ENCODE assay signal across 7 mouse cellular contexts in genomic region chr1:165618201-165618624, GRCm38 (mm10). TPM values are rescaled to one million over a fixed set of nuclear protein-coding genes. Genes with fewer than 3 reads are reported as not detected.
DNase-seq lines count a peak whose midpoint lies in the region; ATAC-seq lines count a peak whose summit lies in the region.

No protein-coding gene starts in this region.

- H3K9ac ChIP-seq in embryonic facial prominence, embryonic 12.5 days: no peak overlapping the region
- no peak overlapping the region for H3K9ac ChIP-seq in stomach, embryonic 14.5 days (replicated peaks; ENCODE audit: low read depth, low read length)

- 56% methylated on average over 9 of the region's 9 CpGs for WGBS in embryonic facial prominence, embryonic 12.5 days
- WGBS in stomach, embryonic 14.5 days: 74% methylated on average over 9 of the region's 9 CpGs

- no peaks in the 10 kb centered on the region for H3K27me3 ChIP-seq in embryonic facial prominence, embryonic 12.5 days
- no peaks in the 10 kb centered on the region for H3K27me3 ChIP-seq in stomach, embryonic 14.5 days (ENCODE audit: control insufficient read depth, insufficient read depth, low read length)

- no peak for ATAC-seq in embryonic facial prominence, embryonic 12.5 days (ENCODE audit: insufficient number of reproducible peaks, insufficient read depth, low FRiP score, low TSS enrichment)
- ATAC-seq in stomach, embryonic 14.5 days (ENCODE audit: insufficient number of reproducible peaks, insufficient read depth, low FRiP score, low read depth): no peak

- no peaks in the 10 kb centered on the region; the same call in 1 of the 2 replicates for H3K9me3 ChIP-seq in embryonic facial prominence, embryonic 12.5 days
- H3K9me3 ChIP-seq in stomach, embryonic 14.5 days (ENCODE audit: control insufficient read depth, low read depth, low read length): no peaks in the 10 kb centered on the region; the same call in 1 of the 2 replicates

- no peak overlapping the region for H3K4me2 ChIP-seq in embryonic facial prominence, embryonic 12.5 days (replicated peaks)
- no peak overlapping the region for H3K4me2 ChIP-seq in stomach, embryonic 14.5 days (replicated peaks; ENCODE audit: low read depth, low read length)

- intact Hi-C loops in left cerebral cortex, postnatal 36 days (cut with DNase I): no loop called here

- peak; percentile 17 to 18 for DNase-seq in left cerebral cortex, postnatal 36 days (ENCODE audit: low spot score in 2 of 2)
- DNase-seq in left cerebral cortex, adult 8-10 months (ENCODE audit: low spot score in 2 of 2): no peak
- DNase-seq in heart, adult 8-10 months (ENCODE audit: low spot score): peak; percentile 85
- peak; percentile 56 to 64 for DNase-seq in kidney, postnatal 36 days
- no peak for DNase-seq in urinary bladder, postnatal 10 days (ENCODE audit: low spot score)

- peaks cover 17% of the 10 kb centered on the region for H3K4me1 ChIP-seq in embryonic facial prominence, embryonic 12.5 days
- peaks cover 27% of the 10 kb centered on the region for H3K4me1 ChIP-seq in stomach, embryonic 14.5 days (ENCODE audit: control insufficient read depth, insufficient read depth, low read length)

- H3K27ac ChIP-seq in embryonic facial prominence, embryonic 12.5 days: 0 out of 2 replicates have a peak overlapping the region, but pooled peaks have one; percentile 46
- H3K27ac ChIP-seq in stomach, embryonic 14.5 days (ENCODE audit: low read length): peak overlapping the region; percentile 33; the same call in 1 of the 2 replicates

- H3K4me3 ChIP-seq in embryonic facial prominence, embryonic 12.5 days: no peak overlapping the region
- H3K4me3 ChIP-seq in stomach, embryonic 14.5 days (ENCODE audit: low read depth, low read length): no peak overlapping the region

- H3K36me3 ChIP-seq in embryonic facial prominence, embryonic 12.5 days: peaks cover 17% of the 10 kb centered on the region
- H3K36me3 ChIP-seq in stomach, embryonic 14.5 days (ENCODE audit: control insufficient read depth, insufficient read depth, low read length): peaks cover 16% of the 10 kb centered on the region

RNA-seq across cellular contexts. Expression of gene Mpzl1, which starts 16.1 kb away (rescaled TPM):
- 10 to 100 TPM; 30.0 to 31.6 TPM for total RNA-seq in left cerebral cortex, postnatal 36 days (2021)
- total RNA-seq in left cerebral cortex, adult 8-10 months (2022): 10 to 100 TPM; 25.9 to 34.9 (median 28.8) TPM
- polyA plus RNA-seq in embryonic facial prominence, embryonic 12.5 days (2016; fragmentation: Nextera tagmentation; extraction: Ambion mirVana): 164 and 169 TPM in 2 replicates
- 10 to 100 TPM; 12.3 to 13.6 (median 12.4) TPM for total RNA-seq in heart, adult 8-10 months (2022)
- 201 and 203 TPM in 2 replicates for polyA plus RNA-seq in stomach, embryonic 14.5 days (2014; fragmentation: Nextera tagmentation; extraction: Ambion mirVana)

Comparison
In these comparisons a context has a peak if more than half of its experiments do, and no peak if none do; other contexts are left out.
1. DNase-seq: peak in left cerebral cortex, postnatal 36 days (2 of 2), heart, adult 8-10 months (single experiment) and kidney, postnatal 36 days (2 of 2); none in left cerebral cortex, adult 8-10 months (0 of 2) and urinary bladder, postnatal 10 days (single experiment).